In the genomic region with DNA sequence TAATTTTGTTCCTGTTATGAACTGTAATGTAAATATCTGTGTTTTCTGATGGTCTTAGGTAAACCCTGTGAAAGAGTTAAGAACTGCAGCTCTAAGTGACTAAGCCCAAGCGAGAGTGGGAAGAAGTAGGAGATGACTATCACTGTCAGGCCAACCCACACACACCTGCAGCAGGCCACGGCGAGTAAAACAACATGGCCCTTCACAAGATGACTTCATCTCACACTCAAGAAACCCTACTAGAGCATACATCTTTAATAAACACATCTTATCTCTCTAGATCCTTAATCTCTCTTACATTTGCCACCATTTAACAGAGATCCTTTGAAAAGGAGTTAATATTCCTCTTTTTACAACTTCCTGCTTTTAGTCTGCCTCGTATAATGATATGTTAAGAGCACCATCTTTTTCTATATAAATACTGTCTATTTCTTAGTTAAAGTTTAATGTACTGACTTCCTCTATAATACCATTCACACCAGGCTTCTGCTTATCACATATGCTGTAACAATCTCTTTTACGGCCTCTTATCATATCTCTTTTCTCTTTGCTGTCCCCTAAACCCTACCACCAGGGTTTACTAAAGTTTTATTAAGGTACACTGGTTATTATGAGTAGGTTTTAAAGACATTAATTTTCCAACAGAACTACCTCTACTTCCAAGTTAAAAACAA, we compare ENCODE assay signal across 20 mouse cellular contexts. TPM values are rescaled to one million over a fixed set of nuclear protein-coding genes. Genes with fewer than 3 reads are reported as not detected.
DNase-seq lines count a peak whose midpoint lies in the region; ATAC-seq lines count a peak whose summit lies in the region.
"Had no signal": no experiment of that assay in that cellular context is flagged by ENCODE, and none has a peak within 500 bp of the region (broad histone marks: within the 10 kb centered on the region; RNA-seq: fewer than 3 reads in every experiment).

No protein-coding gene starts in this region.

- ATAC-seq in intestine, embryonic 14.5 days (replicated peaks; ENCODE audit: low FRiP score, low TSS enrichment, low read depth): peak; percentile 66; the same call in 1 of the 2 replicates
- peak; percentile 92 for ATAC-seq in intestine, embryonic 16.5 days
- no peak for ATAC-seq in midbrain, embryonic 15.5 days (replicated peaks)
- no peak for ATAC-seq in heart, embryonic 11.5 days (replicated peaks; ENCODE audit: insufficient number of reproducible peaks, low FRiP score, low TSS enrichment)
- ATAC-seq: forebrain, embryonic 13.5 days; forebrain, embryonic 15.5 days had no signal

- DNase-seq in right cerebral cortex, adult 18-20 months: peak; percentile 13
- no peak for DNase-seq in right cerebral cortex, postnatal 4 days
- DNase-seq in brain, adult 2 months (ENCODE audit: low read depth, low spot score): peak; percentile 48
- no peak for DNase-seq in intestine, embryonic 14.5 days (ENCODE audit: low spot score)
- DNase-seq in retina, embryonic 14.5 days (ENCODE audit: low spot score): no peak
- DNase-seq: adrenal gland, adult 2 months; adrenal gland, postnatal 10 days; adrenal gland, postnatal 25 days; cerebellum, adult 11-12 months; cerebellum, adult 2 months; cerebellum, adult 9-10 months; cerebellum, postnatal 10 days; cerebellum, postnatal 25 days had no signal

- H3K4me3 ChIP-seq in intestine, embryonic 14.5 days (ENCODE audit: low read depth, low read length): no peak overlapping the region
- H3K4me3 ChIP-seq in intestine, embryonic 16.5 days (ENCODE audit: low read length): no peak overlapping the region
- no peak overlapping the region for H3K4me3 ChIP-seq in midbrain, embryonic 15.5 days
- no peak overlapping the region for H3K4me3 ChIP-seq in heart, embryonic 11.5 days (ENCODE audit: low read depth, low read length)
- H3K4me3 ChIP-seq: embryonic facial prominence, embryonic 10.5 days; embryonic facial prominence, embryonic 12.5 days; forebrain, embryonic 13.5 days; forebrain, embryonic 15.5 days had no signal

- H3K36me3 ChIP-seq in intestine, embryonic 14.5 days (ENCODE audit: control insufficient read depth, insufficient read depth, low read length): peaks cover 19% of the 10 kb centered on the region
- peaks cover 6% of the 10 kb centered on the region; the same call in 1 of the 2 replicates for H3K36me3 ChIP-seq in intestine, embryonic 16.5 days (ENCODE audit: control insufficient read depth, insufficient read depth, low read length)
- peaks cover 6% of the 10 kb centered on the region; the same call in 1 of the 2 replicates for H3K36me3 ChIP-seq in midbrain, embryonic 15.5 days (replicated peaks)
- H3K36me3 ChIP-seq in heart, embryonic 11.5 days (ENCODE audit: control insufficient read depth, insufficient read depth, low read length): no peaks in the 10 kb centered on the region

- WGBS in intestine, embryonic 14.5 days: 64% methylated on average over 5 of the region's 5 CpGs
- 61% methylated on average over 5 of the region's 5 CpGs for WGBS in intestine, embryonic 16.5 days
- WGBS in midbrain, embryonic 15.5 days: 90% methylated on average over 5 of the region's 5 CpGs
- 70% methylated on average over 5 of the region's 5 CpGs for WGBS in heart, embryonic 11.5 days (ENCODE audit: insufficient replicate concordance)

- H3K4me1 ChIP-seq in intestine, embryonic 14.5 days (replicated peaks; ENCODE audit: control insufficient read depth, insufficient read depth, low read length): no peaks in the 10 kb centered on the region
- 0 out of 2 replicates have a peak, but pooled peaks cover 2% of the 10 kb centered on the region for H3K4me1 ChIP-seq in intestine, embryonic 16.5 days (ENCODE audit: control insufficient read depth, insufficient read depth, low read length)
- no peaks in the 10 kb centered on the region for H3K4me1 ChIP-seq in midbrain, embryonic 15.5 days
- no peaks in the 10 kb centered on the region for H3K4me1 ChIP-seq in heart, embryonic 11.5 days (ENCODE audit: control insufficient read depth, insufficient read depth, low read length)
- H3K4me1 ChIP-seq: embryonic facial prominence, embryonic 10.5 days; embryonic facial prominence, embryonic 12.5 days; forebrain, embryonic 13.5 days; forebrain, embryonic 15.5 days had no signal

- no peak overlapping the region for H3K4me2 ChIP-seq in intestine, embryonic 14.5 days (ENCODE audit: low read length)
- no peak overlapping the region for H3K4me2 ChIP-seq in intestine, embryonic 16.5 days (ENCODE audit: low read depth, low read length)
- H3K4me2 ChIP-seq in midbrain, embryonic 15.5 days: no peak overlapping the region
- no peak overlapping the region for H3K4me2 ChIP-seq in heart, embryonic 11.5 days
- H3K4me2 ChIP-seq: embryonic facial prominence, embryonic 12.5 days; forebrain, embryonic 13.5 days; forebrain, embryonic 15.5 days had no signal

- H3K9me3 ChIP-seq in intestine, embryonic 14.5 days (ENCODE audit: control insufficient read depth, low read length): no peaks in the 10 kb centered on the region
- H3K9me3 ChIP-seq in intestine, embryonic 16.5 days (ENCODE audit: control insufficient read depth, low read length): no peaks in the 10 kb centered on the region
- H3K9me3 ChIP-seq in midbrain, embryonic 15.5 days: no peaks in the 10 kb centered on the region
- no peaks in the 10 kb centered on the region for H3K9me3 ChIP-seq in heart, embryonic 11.5 days (replicated peaks; ENCODE audit: control insufficient read depth, low read length)
- H3K9me3 ChIP-seq: embryonic facial prominence, embryonic 10.5 days; embryonic facial prominence, embryonic 12.5 days; forebrain, embryonic 13.5 days; forebrain, embryonic 15.5 days had no signal

- H3K9ac ChIP-seq in intestine, embryonic 14.5 days (ENCODE audit: low read length): no peak overlapping the region
- H3K9ac ChIP-seq in intestine, embryonic 16.5 days (ENCODE audit: low read depth, low read length): no peak overlapping the region
- H3K9ac ChIP-seq in midbrain, embryonic 15.5 days: no peak overlapping the region
- no peak overlapping the region for H3K9ac ChIP-seq in heart, embryonic 11.5 days (ENCODE audit: low read depth, low read length)
- H3K9ac ChIP-seq: embryonic facial prominence, embryonic 12.5 days; forebrain, embryonic 13.5 days; forebrain, embryonic 15.5 days had no signal

- H3K27me3 ChIP-seq in intestine, embryonic 14.5 days (replicated peaks; ENCODE audit: control insufficient read depth, insufficient read depth, low read length): no peaks in the 10 kb centered on the region
- H3K27me3 ChIP-seq in intestine, embryonic 16.5 days (replicated peaks; ENCODE audit: control insufficient read depth, insufficient read depth, low read length): no peaks in the 10 kb centered on the region
- H3K27me3 ChIP-seq in midbrain, embryonic 15.5 days (replicated peaks): no peaks in the 10 kb centered on the region
- H3K27me3 ChIP-seq in heart, embryonic 11.5 days (ENCODE audit: control insufficient read depth, insufficient read depth, low read length): no peaks in the 10 kb centered on the region
- H3K27me3 ChIP-seq: embryonic facial prominence, embryonic 12.5 days; forebrain, embryonic 13.5 days; forebrain, embryonic 15.5 days had no signal

- H3K27ac ChIP-seq in intestine, embryonic 14.5 days (ENCODE audit: low read depth): no peak overlapping the region
- no peak overlapping the region for H3K27ac ChIP-seq in intestine, embryonic 16.5 days (ENCODE audit: low read length)
- H3K27ac ChIP-seq in midbrain, embryonic 15.5 days: no peak overlapping the region
- H3K27ac ChIP-seq in heart, embryonic 11.5 days (ENCODE audit: low read depth, low read length): no peak overlapping the region
- H3K27ac ChIP-seq: embryonic facial prominence, embryonic 10.5 days; embryonic facial prominence, embryonic 12.5 days; forebrain, embryonic 13.5 days; forebrain, embryonic 15.5 days had no signal

RNA-seq across cellular contexts. Expression of a gene that starts 46.8 kb away (rescaled TPM):
- polyA plus RNA-seq in intestine, embryonic 14.5 days (2014; fragmentation: Nextera tagmentation; extraction: Ambion mirVana): 37.6 and 41.5 TPM in 2 replicates
- 11.2 and 17.3 TPM in 2 replicates for polyA plus RNA-seq in intestine, embryonic 16.5 days (2015; fragmentation: Nextera tagmentation; extraction: Ambion mirVana)
- polyA plus RNA-seq in midbrain, embryonic 15.5 days (2015; fragmentation: Nextera tagmentation; extraction: Ambion mirVana): 49.2 and 53.9 TPM in 2 replicates
- 30.3 and 35.7 TPM in 2 replicates for polyA plus RNA-seq in heart, embryonic 11.5 days (2014; fragmentation: Nextera tagmentation; extraction: Ambion mirVana)

Comparison
In these comparisons a context has a peak if more than half of its experiments do, and no peak if none do; other contexts are left out.
1. DNase-seq: peak in right cerebral cortex, adult 18-20 months (single experiment) and brain, adult 2 months (single experiment); none in right cerebral cortex, postnatal 4 days (single experiment), intestine, embryonic 14.5 days (single experiment) and retina, embryonic 14.5 days (single experiment).
2. ATAC-seq: peak in intestine, embryonic 14.5 days (single experiment) and intestine, embryonic 16.5 days (single experiment); none in midbrain, embryonic 15.5 days (single experiment) and heart, embryonic 11.5 days (single experiment).